Mouse (Mus musculus) MEL (cell line): Measurements from ENCODE around the gene Rprm.

Experiments
- CTCF ChIP-seq, 3 experiments: IDR thresholded peaks in 2 of 3; conservative IDR thresholded peaks in 1 of 3; 2 replicates each; pipeline ENCODE4 v1.5.1; 2011 to 2012; ENCODE audit warnings: low read length in 3 of 3, low read depth in 2 of 3, mild to moderate bottlenecking in 2 of 3, improper control_type of control experiment in 1 of 3, inconsistent platforms in 1 of 3, mixed read lengths in 1 of 3, moderate library complexity in 1 of 3; ENCODE audit not compliant: control insufficient read depth in 1 of 3, insufficient read depth in 1 of 3, poor library complexity in 1 of 3, severe bottlenecking in 1 of 3
- EP300 ChIP-seq, 2 experiments: IDR thresholded peaks; 2 replicates each; pipeline ENCODE4 v1.6.1; 2011; ENCODE audit warnings: improper control_type of control experiment in 2 of 2, low read length in 2 of 2, low read depth in 1 of 2, mild to moderate bottlenecking in 1 of 2
- GATA1 ChIP-seq: IDR thresholded peaks from 2 replicates; pipeline ENCODE4 v1.6.1; 2011; ENCODE audit warnings: low read depth, low read length, improper control_type of control experiment
- RAD21 ChIP-seq: IDR thresholded peaks from 2 replicates; pipeline ENCODE4 v1.6.1; 2011; ENCODE audit warnings: mild to moderate bottlenecking, low read depth, low read length, improper control_type of control experiment

DNA sequence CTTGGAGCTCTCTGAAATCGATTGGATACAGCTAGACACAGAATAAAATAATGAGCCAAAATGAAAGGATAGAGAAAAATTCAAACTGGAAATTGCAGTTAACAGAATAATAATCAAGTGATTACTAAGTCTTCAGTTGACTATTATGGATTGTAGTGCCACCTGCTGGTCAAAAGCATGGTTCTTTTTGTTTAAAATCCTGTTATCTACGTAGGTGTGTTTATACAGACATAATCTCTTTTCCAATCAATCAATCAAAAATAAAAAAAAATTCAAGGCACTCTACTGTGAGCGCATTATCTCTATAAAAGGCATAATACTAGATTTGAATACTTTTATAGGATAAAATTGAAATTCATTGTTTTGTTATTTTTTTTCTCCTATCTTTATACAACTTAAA lies 33.5 kb upstream of the Rprm start:
- TF ChIP-seq EP300 (IDR thresholded peaks at IDR 0.05; ENCODE audit: low read depth in 1 of 2, low read length in 2 of 2) (no peak), GATA1 (0 out of 2 replicates have a peak, but pooled peaks have one; percentile 11), RAD21 (peak; percentile 76), CTCF (IDR thresholded peaks at IDR 0.05 in 2 of 3, conservative IDR thresholded peaks at IDR 0.05 in 1 of 3; ENCODE audit: control insufficient read depth in 1 of 3, insufficient read depth in 1 of 3, low read depth in 2 of 3, low read length in 3 of 3, poor library complexity in 1 of 3, severe bottlenecking in 1 of 3) (peak in 2 of 3 experiments; percentile 9 to 68; a peak in 2 of 6 replicates)
